Mouse (Mus musculus): Measurements from ENCODE around the gene Gm5134. TPM values are rescaled to one million over a fixed set of nuclear protein-coding genes. Genes with fewer than 3 reads are reported as not detected.
A peak's percentile ranks its signal among the peaks of the same experiment; 100 is the strongest.

Gene Gm5134
- polyA plus RNA-seq, 1 experiment from 2014 or later: 0.16 TPM

GRCm38 (mm10) chr10:75949053-75950045 is 5.0 kb upstream of the Gm5134 start:
- no peak overlapping the region for H3K27ac ChIP-seq
- peaks cover 12% of the 10 kb centered on the region; the same call in 1 of the 2 replicates for H3K4me1 ChIP-seq (replicated peaks; ENCODE audit: insufficient read depth, low read length)
- H3K4me2 ChIP-seq (ENCODE audit: low read length): 0 out of 2 replicates have a peak overlapping the region, but pooled peaks have one; percentile 3
- H3K36me3 ChIP-seq (ENCODE audit: insufficient read depth, low read length): no peaks in the 10 kb centered on the region
- H3K27me3 ChIP-seq (ENCODE audit: insufficient read depth, low read length): no peaks in the 10 kb centered on the region
- ATAC-seq (replicated peaks; ENCODE audit: low FRiP score, low read depth): no peak; the same call in 1 of the 2 replicates
- TF ChIP-seq CTCF (IDR thresholded peaks at IDR 0.05; ENCODE audit: low read depth): no peak
- WGBS: 57% methylated on average over 22 of the region's 22 CpGs
- no peak for DNase-seq (ENCODE audit: low spot score)
- peak overlapping the region; percentile 27; the same call in 1 of the 2 replicates for H3K9ac ChIP-seq (ENCODE audit: low read depth, low read length)
- H3K4me3 ChIP-seq (replicated peaks; ENCODE audit: low read depth, low read length): no peak overlapping the region
- no peaks in the 10 kb centered on the region for H3K9me3 ChIP-seq (replicated peaks; ENCODE audit: low read length)

DNA sequence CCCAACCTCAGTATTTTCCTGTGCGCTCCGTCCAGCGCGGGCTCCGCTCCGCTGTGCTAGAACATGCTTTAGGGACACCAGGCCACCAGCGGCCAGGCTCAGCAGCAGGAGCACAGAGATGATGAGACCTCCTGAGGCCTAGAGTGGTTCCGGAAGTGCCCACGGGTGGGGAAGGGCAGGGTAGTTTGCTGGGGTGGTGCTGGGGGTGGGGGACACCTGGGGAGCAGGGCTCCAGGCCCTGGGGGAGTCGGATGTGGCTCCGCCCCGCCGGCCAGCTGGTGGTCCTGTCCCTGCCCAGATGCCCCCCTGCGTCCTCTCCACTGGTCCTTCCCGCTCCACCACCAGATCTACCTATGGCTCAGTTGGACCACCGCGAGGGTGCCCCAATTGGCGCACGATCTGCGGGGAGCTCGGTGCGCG is 3.5 kb upstream of the Gm5134 start:
- no peak overlapping the region for H3K27ac ChIP-seq
- no peak for TF ChIP-seq CTCF (IDR thresholded peaks at IDR 0.05; ENCODE audit: low read depth)
- peak overlapping the region; percentile 53; the same call in 1 of the 2 replicates for H3K9ac ChIP-seq (ENCODE audit: low read depth, low read length)
- peak; percentile 61 for DNase-seq (ENCODE audit: low spot score)
- no peaks in the 10 kb centered on the region for H3K27me3 ChIP-seq (ENCODE audit: insufficient read depth, low read length)
- peaks cover 12% of the 10 kb centered on the region; the same call in 1 of the 2 replicates for H3K4me1 ChIP-seq (replicated peaks; ENCODE audit: insufficient read depth, low read length)
- no peaks in the 10 kb centered on the region for H3K36me3 ChIP-seq (ENCODE audit: insufficient read depth, low read length)
- peak overlapping the region; percentile 85 for H3K4me2 ChIP-seq (ENCODE audit: low read length)
- peak overlapping the region; percentile 44 for H3K4me3 ChIP-seq (replicated peaks; ENCODE audit: low read depth, low read length)
- ATAC-seq (replicated peaks; ENCODE audit: low FRiP score, low read depth): peak; percentile 79; the same call in 1 of the 2 replicates
- WGBS: 3% methylated on average over 23 of the region's 23 CpGs
- H3K9me3 ChIP-seq (replicated peaks; ENCODE audit: low read length): no peaks in the 10 kb centered on the region

DNA sequence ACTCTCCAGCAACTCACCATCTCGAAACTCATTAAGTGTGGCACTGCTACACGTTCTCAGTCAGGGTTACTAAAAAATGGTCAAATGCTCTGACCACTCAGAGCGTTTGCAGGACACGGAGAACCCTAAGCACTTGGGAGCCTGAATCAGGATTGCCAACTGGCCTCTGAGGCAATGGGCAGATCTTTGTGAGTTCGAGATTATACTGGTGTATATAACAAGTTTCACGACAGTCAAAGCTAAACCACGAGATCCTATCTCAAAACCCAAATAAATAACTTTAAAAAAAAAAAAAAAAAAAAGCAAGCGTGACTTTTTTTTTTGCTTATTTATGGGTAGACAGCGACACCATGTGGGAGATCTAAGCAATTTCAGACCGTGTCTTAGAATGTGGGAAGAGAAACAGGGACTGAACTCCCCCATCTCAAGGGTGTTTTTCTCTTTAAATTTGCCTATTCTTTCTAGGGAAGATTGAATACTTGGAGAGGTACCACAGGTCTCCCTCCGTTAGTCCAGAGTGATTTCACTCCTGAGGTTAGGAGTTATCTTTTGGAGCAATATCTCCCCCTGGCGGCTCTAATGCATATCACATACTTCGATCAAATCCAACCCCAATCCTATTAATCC is 2.8 kb upstream of the Gm5134 start:
- H3K27me3 ChIP-seq (ENCODE audit: insufficient read depth, low read length): no peaks in the 10 kb centered on the region
- H3K27ac ChIP-seq: no peak overlapping the region
- H3K4me1 ChIP-seq (replicated peaks; ENCODE audit: insufficient read depth, low read length): peaks cover 12% of the 10 kb centered on the region; the same call in 1 of the 2 replicates
- no peaks in the 10 kb centered on the region for H3K36me3 ChIP-seq (ENCODE audit: insufficient read depth, low read length)
- DNase-seq (ENCODE audit: low spot score) (peak; percentile 77), ATAC-seq (replicated peaks; ENCODE audit: low FRiP score, low read depth) (no peak)
- H3K9me3 ChIP-seq (replicated peaks; ENCODE audit: low read length): no peaks in the 10 kb centered on the region
- TF ChIP-seq CTCF (IDR thresholded peaks at IDR 0.05; ENCODE audit: low read depth): peak; percentile 81
- WGBS: 3% methylated on average over 13 of the region's 13 CpGs
- peak overlapping the region; percentile 53; the same call in 1 of the 2 replicates for H3K9ac ChIP-seq (ENCODE audit: low read depth, low read length)
- peak overlapping the region; percentile 44 for H3K4me3 ChIP-seq (replicated peaks; ENCODE audit: low read depth, low read length)
- peak overlapping the region; percentile 85 for H3K4me2 ChIP-seq (ENCODE audit: low read length)

DNA sequence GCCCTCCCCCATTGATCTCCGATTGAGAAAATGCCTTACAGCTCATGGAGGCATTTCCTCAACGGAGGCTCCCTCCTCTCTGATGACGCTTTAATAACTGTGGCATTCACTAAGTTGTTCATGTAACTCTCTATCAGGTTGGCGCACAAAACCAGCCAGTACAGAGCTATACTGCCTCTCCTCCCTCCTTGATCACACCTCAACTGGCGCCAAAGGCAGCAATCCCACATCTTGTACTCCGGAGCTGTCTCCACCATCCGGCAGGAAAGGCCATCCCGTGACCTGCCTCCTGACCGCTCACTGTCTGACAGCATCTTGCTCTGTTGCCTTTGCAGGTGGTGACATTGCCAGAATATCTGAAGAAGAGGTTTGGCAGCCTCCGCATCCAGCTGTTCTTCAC is 19.5 kb downstream of the Gm5134 start:
- TF ChIP-seq CTCF (IDR thresholded peaks at IDR 0.05; ENCODE audit: low read depth): no peak
- DNase-seq (ENCODE audit: low spot score) (no peak), ATAC-seq (replicated peaks; ENCODE audit: low FRiP score, low read depth) (no peak)
- no peak overlapping the region for H3K27ac ChIP-seq
- no peaks in the 10 kb centered on the region for H3K9me3 ChIP-seq (replicated peaks; ENCODE audit: low read length)
- no peak overlapping the region for H3K4me2 ChIP-seq (ENCODE audit: low read length)
- no peak overlapping the region for H3K9ac ChIP-seq (ENCODE audit: low read depth, low read length)
- WGBS: 86% methylated on average over 10 of the region's 10 CpGs
- H3K4me3 ChIP-seq (replicated peaks; ENCODE audit: low read depth, low read length): no peak overlapping the region
- no peaks in the 10 kb centered on the region for H3K4me1 ChIP-seq (replicated peaks; ENCODE audit: insufficient read depth, low read length)
- H3K36me3 ChIP-seq (ENCODE audit: insufficient read depth, low read length): no peaks in the 10 kb centered on the region
- no peaks in the 10 kb centered on the region for H3K27me3 ChIP-seq (ENCODE audit: insufficient read depth, low read length)

GRCm38 (mm10) chr10:75975216-75975615 is 20.9 kb downstream of the Gm5134 start:
- DNase-seq (ENCODE audit: low spot score): peak; percentile 45
- 74% methylated on average over 5 of the region's 5 CpGs for WGBS
- Histone ChIP-seq H3K27me3 (ENCODE audit: insufficient read depth, low read length) (no peaks in the 10 kb centered on the region), H3K36me3 (ENCODE audit: insufficient read depth, low read length) (no peaks in the 10 kb centered on the region), H3K9me3 (replicated peaks; ENCODE audit: low read length) (no peaks in the 10 kb centered on the region), H3K4me1 (replicated peaks; ENCODE audit: insufficient read depth, low read length) (no peaks in the 10 kb centered on the region), H3K4me2 (ENCODE audit: low read length) (no peak overlapping the region), H3K4me3 (replicated peaks; ENCODE audit: low read depth, low read length) (no peak overlapping the region), H3K27ac (no peak overlapping the region), H3K9ac (ENCODE audit: low read depth, low read length) (no peak overlapping the region)
- ATAC-seq (replicated peaks; ENCODE audit: low FRiP score, low read depth): no peak
- TF ChIP-seq CTCF (IDR thresholded peaks at IDR 0.05; ENCODE audit: low read depth): peak; percentile 83

Measured in kidney, postnatal 0 days (tissue).